Mouse (Mus musculus) adrenal gland, adult 18-20 months (tissue): ENCODE data around the gene 4933434E20Rik. TPM values are rescaled to one million over a fixed set of nuclear protein-coding genes. Genes with fewer than 3 reads are reported as not detected.

Source experiments
- microRNA-seq, 2 experiments: library from miRNA; unstranded; fragments of <30 nt; microRNA quantifications; one replicate each; pipeline ENCODE4 v1.2.0; 2021; ENCODE audit warnings: borderline number of aligned reads in 2 of 2
- total RNA-seq, 2 experiments: library from RNA; stranded (reverse); gene quantifications; 1 replicate in 1 of 2; 2 replicates in 1 of 2; pipeline ENCODE4 v1.2.3; 2021

The 4933434E20Rik gene
- total RNA-seq, 2 experiments from 2014 or later, result 88.2 to 89.0 TPM

Small RNA genes within 50 kb of the gene (microRNA-seq; reads per million reads assigned to microRNA genes)
- 14.7 to 27.9 reads per million in 2 experiments for gene Mir190b
- gene Mir7669, result 0 to 0.95 reads per million in 2 experiments

Other genes starting within 250 kb of the 4933434E20Rik start
- gene She, start 220.3 kb upstream of the 4933434E20Rik start, total RNA-seq, result 1 to 10 TPM; 7.1 to 7.3 TPM
- 10 to 100 TPM in 1 of 2 experiments, 1 to 10 TPM in 1; 7.8 to 13.9 TPM for gene Il6ra, start 138.4 kb upstream of the 4933434E20Rik start, total RNA-seq
- gene Atp8b2, start 88.1 kb upstream of the 4933434E20Rik start, total RNA-seq, result 10 to 100 TPM; 26.5 to 39.9 TPM
- gene Hax1, start 52.9 kb upstream of the 4933434E20Rik start, total RNA-seq, result 100 to 1,000 TPM; 150 to 153 TPM
- 100 to 1,000 TPM; 142 to 156 TPM for gene Ubap2l, start 992 bp downstream of the 4933434E20Rik start, total RNA-seq
- gene Tpm3, start 21.0 kb downstream of the 4933434E20Rik start, total RNA-seq, result 100 to 1,000 TPM; 169 to 191 TPM
- under 1 TPM; 0.48 to 0.53 TPM for gene Nup210l, start 52.5 kb downstream of the 4933434E20Rik start, total RNA-seq
- gene Rps27, start 162.0 kb downstream of the 4933434E20Rik start, total RNA-seq, result 1,000 to 10,000 TPM; 2,116 to 2,128 TPM
- 10 to 100 TPM; 21.1 to 30.8 TPM for gene Rab13, start 162.1 kb downstream of the 4933434E20Rik start, total RNA-seq
- gene Jtb, start 180.0 kb downstream of the 4933434E20Rik start, total RNA-seq, result 10 to 100 TPM; 66.2 to 72.2 TPM
- gene Creb3l4, start 191.9 kb downstream of the 4933434E20Rik start, total RNA-seq, result under 1 TPM; 0.36 to 0.38 TPM
- gene Slc39a1, start 196.5 kb downstream of the 4933434E20Rik start, total RNA-seq, result 100 to 1,000 TPM; 115 to 116 TPM
- 10 to 100 TPM; 48.5 to 51.0 TPM for gene Crtc2, start 202.5 kb downstream of the 4933434E20Rik start, total RNA-seq
- 1 to 10 TPM; 8.6 to 9.1 TPM for gene Dennd4b, start 213.5 kb downstream of the 4933434E20Rik start, total RNA-seq
- 10 to 100 TPM; 50.0 to 64.5 TPM for gene Gatad2b, start 241.5 kb downstream of the 4933434E20Rik start, total RNA-seq